Comparison of ENCODE assay signal across 7 mouse cellular contexts in genomic region chr16:91166866-91167265, GRCm38 (mm10). TPM values are rescaled to one million over a fixed set of nuclear protein-coding genes. Genes with fewer than 3 reads are reported as not detected.
A peak's percentile ranks its signal among the peaks of the same experiment; 100 is the strongest.
DNase-seq lines count a peak whose midpoint lies in the region; ATAC-seq lines count a peak whose summit lies in the region.

No protein-coding gene starts in this region.

- H3K36me3 ChIP-seq in neural tube, embryonic 14.5 days (ENCODE audit: control insufficient read depth, insufficient read depth, low read length), result no peaks in the 10 kb centered on the region
- H3K36me3 ChIP-seq in neural tube, embryonic 15.5 days, result no peaks in the 10 kb centered on the region
- H3K36me3 ChIP-seq in embryonic facial prominence, embryonic 10.5 days (replicated peaks), result no peaks in the 10 kb centered on the region
- H3K36me3 ChIP-seq in midbrain, embryonic 11.5 days (ENCODE audit: control insufficient read depth, insufficient read depth, low read length), result no peaks in the 10 kb centered on the region

- ATAC-seq in neural tube, embryonic 14.5 days (ENCODE audit: low read depth), result peak; percentile 78; the same call in 1 of the 2 replicates
- ATAC-seq in neural tube, embryonic 15.5 days (ENCODE audit: low FRiP score), result no peak
- 0 out of 2 replicates have a peak, but pooled peaks have one; percentile 58 for ATAC-seq in midbrain, embryonic 11.5 days (ENCODE audit: low FRiP score)

- no peaks in the 10 kb centered on the region for H3K9me3 ChIP-seq in neural tube, embryonic 14.5 days (ENCODE audit: control insufficient read depth, low read length)
- no peaks in the 10 kb centered on the region for H3K9me3 ChIP-seq in neural tube, embryonic 15.5 days (replicated peaks)
- no peaks in the 10 kb centered on the region for H3K9me3 ChIP-seq in embryonic facial prominence, embryonic 10.5 days
- H3K9me3 ChIP-seq in midbrain, embryonic 11.5 days (ENCODE audit: control insufficient read depth, low read length), result no peaks in the 10 kb centered on the region

- no peak overlapping the region for H3K4me3 ChIP-seq in neural tube, embryonic 14.5 days (ENCODE audit: low read depth, low read length)
- no peak overlapping the region for H3K4me3 ChIP-seq in neural tube, embryonic 15.5 days (replicated peaks)
- no peak overlapping the region for H3K4me3 ChIP-seq in embryonic facial prominence, embryonic 10.5 days
- no peak overlapping the region for H3K4me3 ChIP-seq in midbrain, embryonic 11.5 days (ENCODE audit: low read depth, low read length)

- H3K27me3 ChIP-seq in neural tube, embryonic 14.5 days (ENCODE audit: control insufficient read depth, insufficient read depth, low read length), result peaks cover 53% of the 10 kb centered on the region
- peaks cover 91% of the 10 kb centered on the region for H3K27me3 ChIP-seq in neural tube, embryonic 15.5 days (replicated peaks)
- peaks cover 94% of the 10 kb centered on the region for H3K27me3 ChIP-seq in embryonic facial prominence, embryonic 10.5 days (replicated peaks; ENCODE audit: low read depth, poor library complexity, severe bottlenecking)
- peaks cover 73% of the 10 kb centered on the region for H3K27me3 ChIP-seq in midbrain, embryonic 11.5 days (ENCODE audit: control insufficient read depth, insufficient read depth, low read length)

- H3K27ac ChIP-seq in neural tube, embryonic 14.5 days (ENCODE audit: low read depth, low read length), result no peak overlapping the region
- H3K27ac ChIP-seq in neural tube, embryonic 15.5 days (replicated peaks), result no peak overlapping the region
- no peak overlapping the region for H3K27ac ChIP-seq in embryonic facial prominence, embryonic 10.5 days (replicated peaks)
- H3K27ac ChIP-seq in midbrain, embryonic 11.5 days (ENCODE audit: low read depth, low read length), result no peak overlapping the region

- H3K4me2 ChIP-seq in neural tube, embryonic 14.5 days (ENCODE audit: low read depth, low read length), result no peak overlapping the region
- H3K4me2 ChIP-seq in neural tube, embryonic 15.5 days, result no peak overlapping the region
- no peak overlapping the region for H3K4me2 ChIP-seq in midbrain, embryonic 11.5 days

- H3K4me1 ChIP-seq in neural tube, embryonic 14.5 days (ENCODE audit: control insufficient read depth, insufficient read depth, low read length), result 0 out of 2 replicates have a peak, but pooled peaks cover 3% of the 10 kb centered on the region
- H3K4me1 ChIP-seq in neural tube, embryonic 15.5 days, result peaks cover 9% of the 10 kb centered on the region
- H3K4me1 ChIP-seq in embryonic facial prominence, embryonic 10.5 days, result peaks cover 25% of the 10 kb centered on the region
- peaks cover 13% of the 10 kb centered on the region for H3K4me1 ChIP-seq in midbrain, embryonic 11.5 days (ENCODE audit: control insufficient read depth, insufficient read depth, low read length)

- peak; percentile 29 to 55 for DNase-seq in adrenal gland, postnatal 36 days
- DNase-seq in embryonic facial prominence, embryonic 10.5 days (ENCODE audit: low spot score), result peak; percentile 34
- peak; percentile 16 to 66 for DNase-seq in kidney, postnatal 36 days
- DNase-seq in midbrain, embryonic 11.5 days (ENCODE audit: low spot score, missing footprints), result peak; percentile 91
- DNase-seq in thymus, postnatal 4 days, result peak; percentile 49

- H3K9ac ChIP-seq in neural tube, embryonic 14.5 days (replicated peaks; ENCODE audit: low read depth, low read length), result no peak overlapping the region
- no peak overlapping the region for H3K9ac ChIP-seq in neural tube, embryonic 15.5 days (replicated peaks)
- H3K9ac ChIP-seq in midbrain, embryonic 11.5 days (ENCODE audit: low read length), result no peak overlapping the region

RNA-seq across cellular contexts. Expression of gene Olig2, which starts 58.4 kb away (rescaled TPM):
- 6.5 and 8.3 TPM in 2 replicates for polyA plus RNA-seq in neural tube, embryonic 14.5 days (2014; fragmentation: Nextera tagmentation; extraction: Ambion mirVana)
- 8.5 and 9.9 TPM in 2 replicates for polyA plus RNA-seq in neural tube, embryonic 15.5 days (2015; fragmentation: Nextera tagmentation; extraction: Ambion mirVana)
- not detected for total RNA-seq in adrenal gland, postnatal 36 days (2021)
- polyA plus RNA-seq in embryonic facial prominence, embryonic 10.5 days (2016; fragmentation: Nextera tagmentation; extraction: Ambion mirVana), result 2.3 and 3.4 TPM in 2 replicates
- polyA plus RNA-seq in midbrain, embryonic 11.5 days (2014; fragmentation: Nextera tagmentation; extraction: Ambion mirVana), result 6.8 and 7.5 TPM in 2 replicates

Comparison
In these comparisons a context has a peak if more than half of its experiments do, and no peak if none do; other contexts are left out.
1. DNase-seq: peak in every context shown above with its lines; median percentile 91 in midbrain, embryonic 11.5 days; 49 in thymus, postnatal 4 days; 42 in adrenal gland, postnatal 36 days; 41 in kidney, postnatal 36 days; 34 in embryonic facial prominence, embryonic 10.5 days.